In genomic region chr6:49219920-49220604, GRCm38 (mm10) we compare ENCODE assay signal across 9 mouse cellular contexts. TPM values are rescaled to one million over a fixed set of nuclear protein-coding genes. Genes with fewer than 3 reads are reported as not detected.
DNase-seq lines count a peak whose midpoint lies in the region; ATAC-seq and TF ChIP-seq lines count a peak whose summit lies in the region.
"Had no signal": no experiment of that assay in that cellular context is flagged by ENCODE, and none has a peak within 500 bp of the region (broad histone marks: within the 10 kb centered on the region; RNA-seq: fewer than 3 reads in every experiment).

No protein-coding gene starts in this region.

- no peaks in the 10 kb centered on the region for H3K9me3 ChIP-seq in limb, embryonic 14.5 days (ENCODE audit: control insufficient read depth, low read length)

- no peak overlapping the region for H3K4me3 ChIP-seq in heart, adult 2 months
- 0 out of 2 replicates have a peak overlapping the region, but pooled peaks have one; percentile 1 for H3K4me3 ChIP-seq in limb, embryonic 14.5 days (replicated peaks; ENCODE audit: low read length)

- H3K4me1 ChIP-seq in heart, adult 2 months (ENCODE audit: control insufficient read depth, insufficient read depth, low read length), result no peaks in the 10 kb centered on the region
- H3K4me1 ChIP-seq in limb, embryonic 14.5 days (ENCODE audit: control insufficient read depth, insufficient read depth, low read length), result no peaks in the 10 kb centered on the region

- H3K27me3 ChIP-seq in heart, adult 2 months (ENCODE audit: control insufficient read depth, insufficient read depth, low read length), result peaks cover 30% of the 10 kb centered on the region
- no peaks in the 10 kb centered on the region for H3K27me3 ChIP-seq in limb, embryonic 14.5 days (ENCODE audit: control insufficient read depth, insufficient read depth, low read length)

- DNase-seq in heart, adult 2 months, result peak; percentile 8 to 47
- no peak for DNase-seq in heart, postnatal 25 days (ENCODE audit: low spot score)
- peak; percentile 31 for DNase-seq in thymus, postnatal 4 days
- DNase-seq in thymus, postnatal 10 days (ENCODE audit: low spot score in 2 of 2), result no peak
- no peak for DNase-seq in limb, embryonic 14.5 days (ENCODE audit: low spot score)
- DNase-seq in urinary bladder, postnatal 25 days (ENCODE audit: low spot score), result no peak
- DNase-seq in left cerebral cortex, postnatal 14 days (ENCODE audit: low spot score in 2 of 2), result no peak
- DNase-seq: lung, adult 18-20 months had no signal

- H3K27ac ChIP-seq in heart, adult 2 months, result no peak overlapping the region
- no peak overlapping the region for H3K27ac ChIP-seq in limb, embryonic 14.5 days (replicated peaks; ENCODE audit: low read depth, low read length)

- H3K4me2 ChIP-seq in limb, embryonic 14.5 days (replicated peaks; ENCODE audit: low read depth, low read length, severe bottlenecking), result peak overlapping the region; percentile 32

- TF ChIP-seq CTCF in heart, adult 2 months (IDR thresholded peaks at IDR 0.05), result no peak

- intact Hi-C loops in heart, adult 2 months (cut with DNase I), result no loop called here
- intact Hi-C loops in heart, postnatal 25 days (cut with DNase I), result loop anchor here (2.0 kb wide), 1 partner anchor 1959 kb away; no protein-coding TSS in a partner anchor
- intact Hi-C loops in left cerebral cortex, postnatal 14 days (cut with DNase I), result loop anchor here (5.0 kb wide), 1 partner anchor 1952 kb away; no protein-coding TSS in a partner anchor

- no peaks in the 10 kb centered on the region for H3K79me2 ChIP-seq in heart, adult 2 months (replicated peaks; ENCODE audit: control insufficient read depth, insufficient read depth, low read length)

- no peak for TF ChIP-seq EP300 in heart, adult 2 months (IDR thresholded peaks at IDR 0.05; ENCODE audit: insufficient read depth, low read depth, low read length)

- no peak for TF ChIP-seq POLR2A in heart, adult 2 months (IDR thresholded peaks at IDR 0.05; ENCODE audit: insufficient read depth, low read depth, low read length)
- TF ChIP-seq POLR2A in limb, embryonic 14.5 days (IDR thresholded peaks at IDR 0.05; ENCODE audit: borderline replicate concordance, extremely low read depth, insufficient read depth, insufficient read length), result no peak

- H3K36me3 ChIP-seq in heart, adult 2 months (ENCODE audit: control insufficient read depth, insufficient read depth, low read length), result no peaks in the 10 kb centered on the region
- H3K36me3 ChIP-seq in limb, embryonic 14.5 days (ENCODE audit: control insufficient read depth, insufficient read depth, low read length), result no peaks in the 10 kb centered on the region

- H3K9ac ChIP-seq in heart, adult 2 months (ENCODE audit: low read depth, low read length), result no peak overlapping the region
- H3K9ac ChIP-seq in limb, embryonic 14.5 days (ENCODE audit: low read depth, low read length, severe bottlenecking), result 0 out of 2 replicates have a peak overlapping the region, but pooled peaks have one; percentile 2

- WGBS in heart, adult 2 months, result 20% methylated on average over 16 of the region's 16 CpGs
- 4% methylated on average over 16 of the region's 16 CpGs for WGBS in limb, embryonic 14.5 days

- no peak for ATAC-seq in limb, embryonic 14.5 days (ENCODE audit: low FRiP score, low read depth)
- ATAC-seq in monocyte, adult 5-6 weeks (replicated peaks; ENCODE audit: insufficient number of reproducible peaks, low FRiP score, low TSS enrichment, poor library complexity, severe bottlenecking), result no peak

RNA-seq across cellular contexts. Expression of gene Igf2bp3, which starts 5.3 kb away (rescaled TPM):
- total RNA-seq in heart, adult 2 months (2021), result not detected
- polyA plus RNA-seq in heart, adult 2 months (2012; rRNA removed), result not detected in 2 replicates
- total RNA-seq in heart, postnatal 25 days (2021), result under 1 TPM; 0.34 to 0.36 TPM
- 28.4 and 34.6 TPM in 2 replicates for polyA plus RNA-seq in limb, embryonic 14.5 days (2012; rRNA removed)
- polyA plus RNA-seq in limb, embryonic 14.5 days (2014; fragmentation: Nextera tagmentation; extraction: Ambion mirVana), result 60.8 and 71.0 TPM in 2 replicates
- total RNA-seq in monocyte, adult 5-6 weeks (2017), result 0.19 to 0.29 TPM in 2 of 3 replicates, not detected in the other
- total RNA-seq in left cerebral cortex, postnatal 14 days (2021), result under 1 TPM; 0.18 to 0.47 TPM

RNA-seq across cellular contexts. Expression of gene Tra2a, which starts 43.8 kb away (rescaled TPM):
- total RNA-seq in heart, adult 2 months (2021), result 10 to 100 TPM; 23.1 to 26.4 TPM
- 21.0 and 38.4 TPM in 2 replicates for polyA plus RNA-seq in heart, adult 2 months (2012; rRNA removed)
- 10 to 100 TPM; 24.8 to 34.4 TPM for total RNA-seq in heart, postnatal 25 days (2021)
- 190 and 210 TPM in 2 replicates for polyA plus RNA-seq in limb, embryonic 14.5 days (2012; rRNA removed)
- 43.3 and 50.9 TPM in 2 replicates for polyA plus RNA-seq in limb, embryonic 14.5 days (2014; fragmentation: Nextera tagmentation; extraction: Ambion mirVana)
- 185 to 235 TPM (median 209 TPM) in 3 replicates for total RNA-seq in monocyte, adult 5-6 weeks (2017)
- total RNA-seq in left cerebral cortex, postnatal 14 days (2021), result 10 to 100 TPM; 66.6 to 82.9 TPM

Comparison
In these comparisons a context has a peak if more than half of its experiments do, and no peak if none do; other contexts are left out.
1. DNase-seq: peak in heart, adult 2 months (2 of 2) and thymus, postnatal 4 days (single experiment); none in heart, postnatal 25 days (single experiment), thymus, postnatal 10 days (0 of 2), limb, embryonic 14.5 days (single experiment), urinary bladder, postnatal 25 days (single experiment) and left cerebral cortex, postnatal 14 days (0 of 2).